Mouse (Mus musculus) testis, adult 2 months (tissue): Measurements from ENCODE around the gene Zswim7.

Source experiments
- CTCF ChIP-seq: fragments of 200-500 bp; IDR thresholded peaks from 2 replicates; pipeline ENCODE4 v1.5.1; 2012; ENCODE audit warnings: low read depth, mild to moderate bottlenecking, inconsistent platforms, low read length, moderate library complexity; ENCODE audit not compliant: control insufficient read depth, insufficient read depth, insufficient replicate concordance
- POLR2A ChIP-seq: fragments of 200-500 bp; IDR thresholded peaks from 2 replicates; pipeline ENCODE4 v1.6.1; 2012; ENCODE audit warnings: low read depth, mild to moderate bottlenecking, inconsistent platforms, low read length, moderate library complexity; ENCODE audit not compliant: control insufficient read depth

DNA sequence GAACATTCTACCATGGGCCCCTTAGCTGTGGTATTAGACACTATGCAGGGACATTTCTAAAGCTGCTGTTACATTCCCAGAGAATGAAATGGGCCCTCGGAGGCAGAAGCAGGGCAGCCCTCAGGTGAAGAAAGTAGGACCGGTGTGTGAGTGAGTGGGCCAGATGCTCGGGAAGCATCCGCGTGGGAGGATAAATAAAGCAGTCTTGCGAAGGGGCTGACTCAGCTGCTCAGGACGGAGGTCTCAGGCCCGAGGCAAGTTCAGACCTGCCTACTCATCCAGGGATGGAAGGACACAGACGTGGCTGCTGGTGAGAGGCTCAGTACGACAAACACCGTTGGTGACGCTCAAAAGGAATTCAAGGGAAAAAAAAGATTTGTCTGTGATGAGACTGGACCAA lies 12.1 kb downstream of the Zswim7 start:
- TF ChIP-seq POLR2A (no peak), CTCF (no peak)
